Mouse (Mus musculus) naive thymus-derived CD4-positive, alpha-beta T cell, adult 2 months (primary cell): ENCODE measurements around the gene Cd79b.

ENCODE experiments used
- DNase-seq: peaks from one replicate; pipeline ENCODE4 v3.0.0-alpha.2; 2011; ENCODE audit warnings: low read depth

The Cd79b gene

DNA sequence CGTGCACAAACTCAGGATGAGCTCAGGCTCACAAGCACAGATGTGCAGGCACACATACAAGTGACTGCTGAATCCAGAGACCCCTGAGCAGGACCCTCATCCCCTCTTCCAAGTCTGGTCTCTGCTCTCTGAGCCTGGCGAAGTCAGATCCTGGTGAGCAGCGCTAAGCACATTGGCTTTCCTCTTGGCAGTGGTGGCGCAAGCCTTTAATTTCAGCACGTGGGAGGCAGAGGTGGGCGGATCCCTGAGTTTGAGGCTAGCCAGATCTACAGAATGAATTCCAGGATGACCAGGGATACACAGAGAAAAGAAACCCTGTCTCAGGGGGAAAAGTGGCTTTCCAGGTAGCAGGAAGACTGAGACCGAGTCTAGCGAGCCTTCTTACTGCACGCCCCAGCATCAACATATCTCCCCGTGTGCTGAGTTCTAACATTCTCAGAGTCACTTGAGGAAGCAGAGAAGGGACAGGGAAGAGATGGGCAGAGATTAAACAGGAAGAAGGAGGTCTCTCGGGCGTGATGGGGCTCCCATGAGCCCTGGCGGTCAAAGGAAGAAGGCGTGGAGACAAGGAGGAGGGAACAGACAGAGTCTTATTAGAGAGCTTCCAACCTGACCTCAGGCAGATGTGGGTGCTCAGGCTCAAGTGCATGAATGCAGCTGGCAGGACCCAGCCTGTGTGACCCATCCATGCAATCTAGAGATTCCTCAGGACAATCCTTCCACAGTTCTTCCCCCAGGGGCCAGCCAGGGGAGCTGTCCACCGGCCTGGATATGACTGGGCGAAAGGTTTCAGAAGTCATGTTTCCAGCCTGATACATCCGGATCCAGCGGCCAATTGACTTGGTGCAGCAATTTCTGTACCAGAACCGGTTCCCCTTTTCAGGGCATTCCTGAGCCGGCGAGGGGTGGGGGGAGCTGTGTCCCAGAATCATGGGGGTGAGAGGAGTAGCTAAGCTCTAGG, 4.1 kb upstream of the Cd79b start:
- no peak for DNase-seq

DNA sequence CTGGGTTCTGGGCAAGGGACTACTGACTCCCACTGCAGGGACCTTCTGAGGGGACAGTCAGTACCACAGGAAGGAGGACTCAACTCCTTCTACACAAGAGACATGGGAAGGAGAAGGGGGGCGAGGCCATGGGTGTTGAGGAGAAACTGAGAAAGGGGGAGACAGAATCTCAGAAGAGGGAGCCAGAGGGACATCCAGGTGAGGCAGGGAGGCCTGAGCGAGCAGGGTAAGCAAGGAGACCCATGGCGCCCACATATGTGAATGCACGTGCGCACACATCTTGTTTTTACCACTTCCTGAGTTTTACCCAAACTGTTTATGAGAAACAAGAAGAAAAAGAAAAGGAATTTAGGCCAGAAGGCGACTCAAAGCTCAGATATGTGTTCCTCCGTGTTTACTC, 3.2 kb upstream of the Cd79b start:
- peak; percentile 68 for DNase-seq

DNA sequence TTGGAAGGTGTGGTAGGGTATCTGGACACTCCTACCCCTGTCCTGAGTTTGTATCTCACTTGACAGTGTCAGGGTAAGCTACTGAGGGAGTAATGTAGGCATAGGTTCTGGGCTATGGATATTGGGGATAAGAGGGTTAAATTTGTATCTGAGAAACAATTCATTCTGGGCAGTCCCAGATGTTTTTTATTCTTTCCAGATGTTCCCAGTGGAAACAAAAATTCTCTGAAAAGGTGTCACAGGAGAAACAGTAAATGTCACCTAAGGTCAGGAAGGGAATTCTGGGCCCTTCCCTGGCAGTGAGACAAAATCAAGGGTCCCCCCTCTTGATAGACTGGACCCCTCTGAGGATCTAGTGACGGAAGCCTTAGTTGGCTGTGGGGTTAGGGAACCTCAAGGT, 1.9 kb upstream of the Cd79b start:
- no peak for DNase-seq

DNA sequence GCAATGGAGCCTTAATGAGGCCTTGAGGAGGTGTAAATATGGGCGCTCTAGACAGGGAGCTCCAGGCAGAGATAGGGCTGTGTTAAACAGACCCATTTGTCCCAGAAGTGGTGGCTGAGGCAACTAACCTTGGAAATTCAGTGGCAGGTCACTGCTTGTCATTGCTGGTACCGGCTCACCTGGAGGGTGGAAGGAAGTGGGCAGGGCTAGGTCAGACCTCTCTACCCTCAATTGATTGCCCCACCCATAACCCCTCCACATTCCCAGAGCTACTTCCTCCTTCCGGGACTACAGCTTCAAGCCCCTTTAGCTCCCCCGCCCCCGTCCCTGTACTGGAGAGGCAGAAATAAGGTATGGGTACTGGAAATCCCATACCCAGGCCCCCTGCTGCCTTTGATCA, 1.0 kb downstream of the Cd79b start:
- DNase-seq = no peak

DNA sequence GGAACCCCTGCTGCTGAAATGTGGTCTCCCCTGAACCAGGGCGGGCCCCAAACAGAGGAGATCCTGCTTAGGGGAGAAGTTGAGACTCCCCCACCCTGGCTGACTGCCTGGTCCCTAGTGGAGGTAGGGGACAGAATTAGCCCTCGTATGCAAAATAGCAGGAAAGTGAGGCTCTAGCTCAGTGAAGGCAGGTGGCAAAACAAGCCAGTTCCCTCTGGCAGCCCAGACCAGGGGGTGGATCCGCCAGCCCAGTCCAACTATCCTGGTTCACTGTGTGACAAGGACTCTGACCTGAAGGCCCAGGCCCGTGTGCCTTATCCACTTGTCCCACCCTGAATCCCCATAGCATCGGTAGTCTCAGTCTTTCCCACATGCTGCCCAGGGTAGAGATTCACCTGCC, 4.4 kb downstream of the Cd79b start:
- no peak for DNase-seq

DNA sequence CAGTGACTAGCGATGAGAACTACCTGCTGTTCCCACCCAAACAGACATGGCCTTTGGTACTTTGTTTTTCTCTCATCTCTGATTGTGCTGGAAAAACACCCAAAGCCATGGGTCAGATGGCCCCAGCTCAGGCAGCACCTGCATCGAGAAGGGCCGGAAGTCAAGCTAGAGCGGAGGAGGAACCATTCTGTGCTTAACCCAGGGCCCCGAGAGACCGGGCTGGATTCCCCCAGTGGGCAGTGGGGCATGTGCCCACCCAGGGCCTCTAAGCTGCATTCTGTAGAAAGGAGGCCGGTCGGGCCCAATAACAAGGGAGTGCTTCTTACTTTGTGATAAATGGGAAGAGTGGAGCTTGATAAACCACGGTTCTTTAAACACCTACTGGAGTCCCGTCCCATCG, 6.4 kb downstream of the Cd79b start:
- no peak for DNase-seq

DNA sequence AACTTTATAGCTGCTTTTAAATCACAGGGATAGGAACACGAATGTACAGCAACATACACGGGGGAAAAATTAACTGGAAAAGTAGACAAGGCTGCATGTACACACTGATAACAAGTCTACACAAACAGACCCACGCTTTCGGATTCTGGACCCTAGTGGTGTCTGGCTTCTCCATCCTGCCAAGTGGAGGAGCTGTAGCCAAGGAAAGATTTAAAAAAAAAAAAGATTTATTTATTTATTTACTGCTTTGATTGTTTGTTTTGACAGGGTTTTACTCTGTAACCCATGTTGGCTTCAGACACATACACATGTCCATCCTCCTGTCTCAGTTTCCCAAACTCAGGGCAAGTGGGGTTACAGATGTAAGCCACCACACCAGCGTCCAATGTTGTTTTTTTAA, 7.1 kb downstream of the Cd79b start:
- DNase-seq = no peak

DNA sequence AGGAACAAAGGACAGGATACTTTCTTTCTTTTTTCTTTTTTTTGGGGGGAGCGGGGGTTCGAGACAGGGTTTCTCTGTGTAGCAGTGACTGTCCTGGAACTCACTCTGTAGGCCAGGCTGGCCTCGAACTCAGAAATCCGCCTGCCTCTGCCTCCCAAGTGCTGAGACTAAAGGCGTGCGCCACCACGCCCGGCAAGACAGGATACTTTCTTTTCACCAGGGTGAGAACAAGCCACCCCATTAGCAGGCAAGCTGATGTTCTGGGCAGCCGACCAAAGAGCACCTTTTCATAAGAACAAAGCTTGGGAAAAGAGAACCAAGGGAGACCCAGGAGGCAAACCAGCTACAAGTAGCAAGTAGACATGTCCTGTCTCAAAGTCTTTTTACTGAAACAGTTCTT, 7.8 kb downstream of the Cd79b start:
- DNase-seq = no peak

DNA sequence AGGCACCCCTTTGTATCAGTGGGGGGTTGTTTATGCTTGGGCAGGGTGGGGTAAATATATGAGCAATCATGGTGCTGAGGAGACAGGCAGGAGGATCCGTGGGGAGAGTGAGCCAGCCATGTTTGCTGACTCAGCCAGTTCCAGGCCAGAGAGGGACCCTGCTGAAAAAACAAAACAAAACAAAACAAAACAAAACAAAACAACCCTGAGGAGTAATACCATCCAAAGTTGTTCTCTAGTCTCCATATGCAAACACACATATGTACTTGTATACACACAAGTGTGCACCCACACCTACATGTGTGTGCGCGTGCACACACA, 8.5 kb downstream of the Cd79b start:
- no peak for DNase-seq

DNA sequence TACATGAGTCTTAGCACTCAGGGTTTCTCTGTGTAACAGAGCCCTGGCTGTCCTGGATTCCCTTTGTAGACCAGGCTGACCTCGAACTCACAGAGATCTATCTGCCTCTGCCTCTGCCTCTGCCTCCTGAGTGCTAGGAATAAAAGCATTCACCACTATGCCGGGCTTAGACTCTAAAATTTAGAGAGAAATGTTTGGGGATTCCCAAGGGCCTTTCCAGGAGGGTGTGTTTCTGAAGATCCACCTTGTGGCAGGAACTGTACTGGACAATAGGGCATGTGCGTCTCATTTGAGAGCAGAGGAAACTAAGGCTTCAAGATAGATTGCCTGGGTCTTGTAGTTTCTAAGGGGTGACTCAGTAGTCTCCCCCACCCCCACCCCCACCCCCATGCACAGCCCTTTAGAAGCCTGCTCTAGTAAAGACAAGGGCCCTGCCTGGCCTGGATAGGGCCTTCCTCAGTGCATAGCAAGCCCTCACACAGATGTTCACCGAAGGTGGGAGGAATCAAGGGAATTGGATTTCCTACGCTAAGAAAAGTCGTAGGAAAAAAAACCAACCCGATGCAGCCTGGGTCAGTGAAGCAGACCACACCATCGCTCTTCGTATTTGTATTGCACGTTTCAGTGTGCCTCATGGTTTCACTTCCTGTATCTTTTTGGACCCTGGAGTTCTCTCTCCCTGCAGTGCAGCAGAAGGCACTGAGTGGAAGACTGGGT, 9.1 kb downstream of the Cd79b start:
- no peak for DNase-seq

DNA sequence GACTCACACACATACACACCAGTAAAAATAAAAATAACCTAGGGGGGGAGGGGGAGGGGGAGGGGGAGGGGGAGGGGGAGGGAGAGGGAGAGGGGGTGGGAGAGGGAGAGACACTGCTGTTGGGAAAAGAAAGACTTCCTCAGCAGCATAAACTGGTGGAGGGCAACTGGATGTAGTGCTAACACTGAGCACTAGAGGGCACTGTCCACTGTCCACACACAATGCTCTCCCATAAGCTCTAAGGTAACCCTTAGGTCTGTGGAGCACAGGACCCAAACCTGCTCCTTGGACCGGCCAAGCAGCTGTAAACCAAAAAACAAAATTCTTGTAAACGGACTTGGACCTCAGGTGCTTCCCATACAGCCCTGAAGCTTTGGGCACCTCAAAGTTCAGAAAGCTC, 11.9 kb downstream of the Cd79b start:
- DNase-seq = peak; percentile 89

DNA sequence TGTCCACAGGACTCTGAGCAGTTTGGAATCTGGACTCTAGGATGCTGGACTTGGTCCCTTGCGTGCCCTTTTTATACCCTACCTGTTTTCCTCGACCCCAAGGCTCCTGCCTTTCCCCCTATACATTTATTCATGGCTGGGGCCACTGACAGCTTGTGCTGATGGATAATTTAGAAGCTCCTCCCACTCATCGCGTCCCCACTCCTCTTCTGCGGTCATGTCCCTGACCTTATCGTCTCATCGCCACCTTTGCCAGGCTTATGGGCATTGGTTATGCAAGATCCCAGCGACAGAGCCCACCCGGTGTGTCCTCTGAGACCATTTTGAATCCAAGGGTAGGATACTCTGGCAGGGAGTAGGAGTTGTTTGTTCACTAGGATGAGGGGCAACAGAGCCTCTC, 12.8 kb downstream of the Cd79b start, which contains the start of gene Gh:
Gh (minus strand) TSS at position 101 of the 400 bp plus-strand sequence.
- DNase-seq = no peak

DNA sequence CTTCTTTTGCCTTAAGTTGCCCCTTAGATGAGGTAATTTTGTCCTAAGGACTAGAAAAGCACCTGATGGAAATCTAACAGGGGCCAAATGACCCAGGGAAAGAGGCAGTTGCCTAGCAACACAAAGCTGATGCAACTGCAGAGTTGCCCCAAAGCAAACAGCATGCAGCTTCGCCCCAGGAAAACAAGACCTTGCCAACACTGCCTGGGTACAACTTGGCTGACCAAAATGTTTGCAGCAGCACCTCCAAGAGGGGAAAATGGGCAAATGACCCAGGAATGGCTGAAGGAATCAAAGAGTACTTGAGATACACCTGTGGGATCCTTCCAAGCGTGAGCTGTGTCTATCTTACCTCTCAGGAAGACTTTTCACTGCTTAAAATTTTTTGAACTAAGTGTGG, 22.7 kb downstream of the Cd79b start:
- DNase-seq = no peak

DNA sequence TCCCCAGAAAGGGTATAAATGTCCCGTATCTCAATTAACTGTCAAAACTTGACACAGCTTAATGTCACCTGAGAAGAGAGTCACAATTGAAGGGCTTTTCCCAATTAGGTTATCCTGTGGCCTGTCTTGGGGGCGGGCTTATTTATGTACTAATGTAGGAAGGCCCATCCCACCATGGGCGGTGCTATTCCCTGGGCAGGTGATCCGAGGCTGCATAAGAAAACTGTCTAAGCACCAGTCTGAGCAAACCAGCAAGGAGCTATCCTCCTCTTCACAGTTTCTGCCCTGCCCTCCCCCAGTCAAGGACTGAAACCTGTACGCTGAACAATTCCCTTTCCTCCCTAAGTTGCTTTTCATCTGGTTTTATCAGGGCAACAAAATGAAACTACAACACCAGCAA, 24.2 kb downstream of the Cd79b start:
- no peak for DNase-seq

DNA sequence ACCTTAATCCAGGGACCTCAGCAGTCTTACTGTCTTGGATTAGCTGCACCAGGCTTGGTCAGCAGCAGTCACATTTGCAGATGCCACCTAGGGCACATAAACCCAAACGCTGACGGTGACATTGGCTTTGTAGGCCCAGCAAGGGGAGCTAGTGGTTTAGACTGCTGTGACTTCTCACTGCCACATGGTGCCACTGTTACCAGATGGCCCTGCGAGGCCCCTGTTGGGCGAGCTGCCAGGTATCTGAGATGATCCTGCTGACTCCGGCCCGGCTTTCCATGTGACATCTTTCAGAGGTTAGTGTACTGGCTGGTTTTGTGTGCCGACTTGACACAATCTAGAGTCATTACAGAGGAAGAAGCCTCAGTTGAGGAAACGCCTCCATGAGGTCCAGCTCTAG, 25.2 kb downstream of the Cd79b start:
- DNase-seq = no peak

DNA sequence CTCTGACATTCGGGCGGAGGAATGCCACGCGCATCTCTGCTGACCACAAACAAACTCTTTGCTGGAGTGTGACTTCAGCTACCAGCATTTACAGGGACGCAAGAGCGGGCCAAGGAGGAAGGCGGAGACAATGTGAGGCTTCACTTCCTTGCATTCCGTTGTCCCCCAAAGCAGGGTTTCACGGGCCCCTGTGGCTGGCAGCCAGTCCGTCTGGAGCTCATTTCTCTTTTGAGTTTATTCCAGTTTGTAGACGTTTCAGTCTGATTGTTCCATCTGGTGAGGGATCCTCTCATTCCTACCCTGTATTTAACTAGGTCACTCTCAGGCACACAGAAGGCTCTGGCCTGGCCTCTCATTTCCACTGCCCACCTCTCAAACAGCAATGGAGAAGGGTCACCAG, 27.6 kb downstream of the Cd79b start:
- no peak for DNase-seq

DNA sequence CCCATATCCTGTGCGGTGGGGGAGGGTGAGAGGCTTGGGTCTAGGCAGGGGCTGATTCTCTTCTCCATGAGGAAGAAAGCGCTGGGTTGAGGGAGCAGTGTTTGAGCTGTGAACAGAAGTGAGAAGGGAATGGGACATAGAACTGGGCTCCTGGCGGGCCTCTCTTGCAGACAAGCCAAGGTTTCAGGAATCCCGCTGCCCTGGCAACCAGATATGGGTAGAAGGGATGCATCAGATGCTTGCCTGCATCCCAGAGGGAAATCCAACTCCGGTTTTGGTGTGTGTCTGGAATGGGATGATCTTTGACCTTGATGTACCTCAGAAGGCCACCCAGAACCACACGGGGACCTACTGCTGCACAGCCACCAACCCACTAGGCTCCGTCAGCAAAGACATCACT, 28.4 kb downstream of the Cd79b start:
- DNase-seq = no peak

DNA sequence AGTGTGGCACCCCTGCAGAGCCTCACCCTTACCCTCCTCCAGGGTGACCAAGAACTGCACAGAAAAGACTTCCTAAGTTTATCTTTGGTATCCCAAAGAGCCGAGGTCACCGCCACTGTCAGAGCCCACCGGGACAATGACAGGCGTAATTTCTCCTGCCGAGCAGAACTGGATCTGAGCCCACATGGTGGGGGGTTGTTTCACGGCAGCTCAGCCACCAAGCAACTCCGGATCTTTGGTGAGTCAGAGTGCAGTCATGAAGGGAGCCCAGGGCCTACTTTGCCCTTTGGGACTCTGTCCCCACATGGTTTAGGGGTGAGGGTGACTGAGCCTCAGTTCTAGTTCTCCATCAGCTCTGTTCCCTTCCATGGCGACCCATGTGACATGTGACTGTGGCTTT, 30.4 kb downstream of the Cd79b start:
- DNase-seq = no peak

DNA sequence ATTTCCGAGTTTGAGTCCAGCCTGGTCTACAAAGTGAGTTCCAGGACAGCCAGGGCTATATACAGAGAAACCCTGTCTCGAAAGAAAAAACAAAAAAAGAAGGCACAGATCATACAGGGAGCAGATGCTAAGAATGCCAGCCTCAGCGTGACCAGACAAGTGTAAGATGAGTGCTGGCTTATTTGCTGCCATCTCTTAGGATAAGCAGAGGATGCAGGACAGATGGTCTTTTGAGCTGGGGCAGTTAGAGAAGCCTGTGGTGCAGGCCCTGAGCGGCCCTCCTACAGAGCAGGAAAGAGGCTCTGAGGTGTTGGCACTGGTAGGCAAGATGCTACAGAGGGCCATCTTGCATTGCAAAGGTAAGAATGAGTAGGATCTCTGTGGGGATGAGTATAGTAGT, 31.2 kb downstream of the Cd79b start:
- no peak for DNase-seq

DNA sequence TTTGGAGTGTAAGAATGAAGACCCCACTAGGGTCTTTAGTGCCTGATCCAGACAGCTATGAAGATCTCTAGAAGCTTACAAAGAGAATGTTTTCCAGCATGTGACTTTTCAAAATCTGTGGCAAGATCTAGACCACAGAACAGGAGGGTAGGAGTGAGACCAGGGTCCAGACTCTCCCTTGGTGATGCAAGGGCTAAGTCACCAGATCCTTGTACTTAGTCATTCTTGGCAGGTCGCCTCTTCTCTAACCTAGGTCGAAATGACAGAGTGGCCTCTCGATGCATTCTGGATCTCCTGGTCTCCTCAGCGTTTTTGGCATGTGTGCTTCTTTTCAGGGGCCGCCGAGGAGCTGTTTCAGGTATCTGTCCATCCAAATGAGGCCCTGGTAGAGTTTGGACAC, 32.1 kb downstream of the Cd79b start:
- no peak for DNase-seq

DNA sequence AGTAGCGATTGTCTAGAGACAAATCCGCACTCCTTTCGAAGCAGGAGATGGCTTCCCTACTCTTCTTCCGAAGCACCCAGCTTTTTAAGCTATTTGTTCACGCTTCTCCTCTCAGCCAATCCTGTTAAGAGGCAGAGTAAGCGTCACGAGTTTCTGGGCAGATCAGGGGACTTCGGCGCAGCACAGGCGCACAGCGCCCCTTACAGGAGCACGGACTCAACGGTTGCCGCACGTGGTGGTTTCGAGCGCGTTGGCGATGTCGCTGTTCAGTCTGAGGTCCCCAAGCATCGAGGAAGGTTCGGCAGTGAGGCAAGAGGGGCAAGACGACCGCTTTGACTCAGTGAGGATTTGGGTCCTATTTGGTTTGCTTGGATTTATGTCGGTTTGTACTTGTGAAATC, 38.1 kb downstream of the Cd79b start, which contains the start of gene Tcam1:
Tcam1 (plus strand) TSS at position 219 of the 400 bp plus-strand sequence.
- peak; percentile 100 for DNase-seq

DNA sequence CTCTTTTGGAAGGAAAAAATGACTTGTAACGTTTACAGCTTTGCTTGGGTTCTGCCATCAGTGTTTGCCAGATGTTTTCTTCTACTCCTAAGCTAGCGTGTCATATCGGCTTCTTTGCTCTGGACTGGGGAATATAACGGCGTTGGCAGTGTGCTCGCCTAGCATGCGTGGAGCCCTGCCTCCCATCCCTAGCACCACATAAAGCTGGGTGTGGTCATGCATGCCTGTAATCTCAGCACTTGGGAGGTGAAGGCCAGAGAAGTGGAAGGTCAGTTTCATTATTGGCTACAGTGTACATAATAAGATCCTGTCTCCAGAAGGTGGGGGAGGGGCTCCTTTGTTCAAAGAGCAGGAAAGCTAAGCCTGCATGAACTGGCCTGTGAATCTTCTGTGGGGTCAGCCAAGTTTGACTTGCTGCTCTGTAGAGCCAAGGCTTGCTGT, 39.6 kb downstream of the Cd79b start:
- DNase-seq = peak; percentile 16

DNA sequence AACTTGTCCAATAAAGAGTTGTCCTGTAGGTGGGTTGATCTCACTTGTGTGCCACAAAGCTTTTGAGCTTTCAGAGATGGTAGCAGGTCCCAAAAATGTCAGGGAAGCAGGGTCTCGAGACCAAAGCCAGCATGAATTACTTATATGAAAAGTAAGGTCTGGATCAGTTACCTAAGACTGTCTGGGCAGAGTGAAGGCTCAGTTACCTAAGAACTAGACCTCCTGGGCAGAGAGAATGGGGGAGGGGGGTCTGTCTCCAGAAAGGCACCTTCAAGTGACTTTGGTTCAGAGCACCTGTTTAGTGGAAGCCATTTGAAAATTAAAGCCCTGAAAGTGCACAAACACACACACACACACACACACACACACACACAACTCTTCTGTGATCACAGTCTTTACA, 40.2 kb downstream of the Cd79b start:
- DNase-seq = peak; percentile 26
